Mouse (Mus musculus) embryonic facial prominence, embryonic 10.5 days (tissue): Measurements from ENCODE around the gene Khk. TPM values are rescaled to one million over a fixed set of nuclear protein-coding genes. Genes with fewer than 3 reads are reported as not detected.

Source experiments
- DNase-seq: peaks from one replicate; pipeline ENCODE4 v3.0.0-alpha.2; 2017; ENCODE audit warnings: low spot score
- H3K27ac ChIP-seq: fragments of 300-500 bp; sonication (generic); replicated peaks from 2 replicates; pipeline ENCODE4 v1.5.1; 2016; ENCODE audit warnings: mild to moderate bottlenecking
- H3K27me3 ChIP-seq: fragments of 300-500 bp; sonication (generic); replicated peaks from 2 replicates; pipeline ENCODE4 v1.6.1; 2016; ENCODE audit warnings: low read depth, mild to moderate bottlenecking; ENCODE audit not compliant: poor library complexity, severe bottlenecking
- H3K36me3 ChIP-seq: fragments of 300-500 bp; sonication (generic); replicated peaks from 2 replicates; pipeline ENCODE4 v1.6.1; 2016; ENCODE audit warnings: mild to moderate bottlenecking, moderate library complexity
- H3K4me1 ChIP-seq: fragments of 300-500 bp; sonication (generic); 2 replicates; pipeline ENCODE4 v1.6.1; 2016
- H3K4me3 ChIP-seq: fragments of 300-500 bp; sonication (generic); 2 replicates; pipeline ENCODE4 v1.5.1; 2016; ENCODE audit warnings: mild to moderate bottlenecking, moderate library complexity
- H3K9me3 ChIP-seq: fragments of 300-500 bp; sonication (generic); 2 replicates; pipeline ENCODE4 v1.6.1; 2016; ENCODE audit warnings: mild to moderate bottlenecking
- WGBS: fragments of 180-500 bp; shearing (Covaris S2); methylation state at CpG from one replicate; pipeline ENCODE4 v1.1.7; 2016; 5-methylcytosine and 5-hydroxymethylcytosine counted together
- polyA plus RNA-seq: library from polyadenylated mRNA; unstranded; fragments of >200 nt; fragmentation: Nextera tagmentation; extraction: Ambion mirVana; gene quantifications from 2 replicates; pipeline ENCODE4 v1.2.1, GENCODE M21; 2016

Khk gene
- polyA plus RNA-seq, 1 experiment from 2014 or later = 9.9 TPM

GRCm38 (mm10) chr5:30966189-30966588 lies 45.0 kb downstream of the Khk start:
- no peaks in the 10 kb centered on the region for H3K4me1 ChIP-seq
- H3K36me3 ChIP-seq = no peaks in the 10 kb centered on the region
- H3K9me3 ChIP-seq = no peaks in the 10 kb centered on the region
- no peak overlapping the region for H3K27ac ChIP-seq
- H3K27me3 ChIP-seq = peaks cover 16% of the 10 kb centered on the region; the same call in 1 of the 2 replicates
- H3K4me3 ChIP-seq = no peak overlapping the region
- DNase-seq = no peak
- WGBS = 87% methylated on average over 4 of the region's 4 CpGs

- no peak within 1 kb of the TSS for H3K27ac ChIP-seq
- H3K4me3 ChIP-seq = no peak within 1 kb of the TSS
- WGBS = 72% methylated on average over 8 of the region's 8 CpGs
- H3K36me3 ChIP-seq = no peaks in the 10 kb centered on the region
- no peak for DNase-seq
- no peaks in the 10 kb centered on the region for H3K9me3 ChIP-seq
- peaks cover 16% of the 10 kb centered on the region; the same call in 1 of the 2 replicates for H3K27me3 ChIP-seq
- peaks cover 2% of the 10 kb centered on the region for H3K4me1 ChIP-seq
These were observed 47.2 kb downstream of the Khk start, which contains the start of gene Tcf23 for GRCm38 (mm10) chr5:30968416-30968815. Tcf23 (plus strand) TSS chr5:30968662.

- 77% methylated on average over 2 of the region's 2 CpGs for WGBS
These were observed 48.2 kb downstream of the Khk start for GRCm38 (mm10) chr5:30969440-30969839.

GRCm38 (mm10) chr5:30974870-30975656 lies 53.8 kb downstream of the Khk start:
- Histone ChIP-seq H3K27ac (no peak overlapping the region), H3K9me3 (no peaks in the 10 kb centered on the region), H3K4me3 (no peak overlapping the region), H3K36me3 (no peaks in the 10 kb centered on the region), H3K4me1 (peaks cover 11% of the 10 kb centered on the region), H3K27me3 (0 out of 2 replicates have a peak, but pooled peaks cover 5% of the 10 kb centered on the region)
- WGBS = 79% methylated on average over 9 of the region's 9 CpGs
- DNase-seq = no peak

More at GRCm38 (mm10) chr5:30969440-30969839, 48.2 kb downstream of the Khk start:
- H3K27me3 ChIP-seq = peaks cover 18% of the 10 kb centered on the region; the same call in 1 of the 2 replicates
- H3K9me3 ChIP-seq = no peaks in the 10 kb centered on the region
- no peaks in the 10 kb centered on the region for H3K36me3 ChIP-seq
- no peak overlapping the region for H3K4me3 ChIP-seq
- peaks cover 11% of the 10 kb centered on the region for H3K4me1 ChIP-seq
- no peak overlapping the region for H3K27ac ChIP-seq
- DNase-seq = no peak

Other genes with a start within 250 kb of the Khk start
- 32.8 and 39.6 TPM in 2 replicates for gene Dpysl5, start 209.9 kb upstream of the Khk start, polyA plus RNA-seq
- gene Mapre3, start 106.8 kb upstream of the Khk start, polyA plus RNA-seq = 15.2 and 15.5 TPM in 2 replicates
- 68.7 and 71.1 TPM in 2 replicates for gene Tmem214, start 53.4 kb upstream of the Khk start, polyA plus RNA-seq
- 21.8 and 26.9 TPM in 2 replicates for gene Agbl5, start 32.7 kb upstream of the Khk start, polyA plus RNA-seq
- 399 and 407 TPM in 2 replicates for gene Ost4, start 13.6 kb upstream of the Khk start, polyA plus RNA-seq
- 158 and 162 TPM in 2 replicates for gene Emilin1, start 8.0 kb upstream of the Khk start, polyA plus RNA-seq
- 2.2 and 3.2 TPM in 2 replicates for gene Cgref1, start 24.2 kb downstream of the Khk start, polyA plus RNA-seq
- gene Preb, start 38.9 kb downstream of the Khk start, polyA plus RNA-seq = 142 and 150 TPM in 2 replicates
- gene Tcf23, start 47.2 kb downstream of the Khk start, polyA plus RNA-seq = not detected in 2 replicates
- 60.2 and 64.8 TPM in 2 replicates for gene Atraid, start 126.9 kb downstream of the Khk start, polyA plus RNA-seq
- 9.9 and 12.2 TPM in 2 replicates for gene Slc5a6, start 127.5 kb downstream of the Khk start, polyA plus RNA-seq
- 64.6 and 71.3 TPM in 2 replicates for gene Cad, start 133.3 kb downstream of the Khk start, polyA plus RNA-seq
- gene Dnajc5g, start 184.9 kb downstream of the Khk start, polyA plus RNA-seq = not detected in 2 replicates
- gene Slc30a3, start 186.8 kb downstream of the Khk start, polyA plus RNA-seq = 0.59 and 0.85 TPM in 2 replicates
- gene Trim54, start 195.3 kb downstream of the Khk start, polyA plus RNA-seq = not detected in 2 replicates
- gene Ucn, start 217.4 kb downstream of the Khk start, polyA plus RNA-seq = not detected in 2 replicates
- gene Mpv17, start 232.8 kb downstream of the Khk start, polyA plus RNA-seq = 63.5 and 70.1 TPM in 2 replicates